Mouse (Mus musculus) neural tube, embryonic 10.5 days (tissue): ENCODE measurements around the gene Cks1b.
"Not testable (repeated sequence)": the region's sequence is repeated elsewhere in the genome, so short reads cannot be mapped to it uniquely, and the experiment has no call there.

ENCODE experiments used
- DNase-seq: peaks from one replicate; pipeline ENCODE4 v3.0.0-alpha.2; 2017; ENCODE audit warnings: low spot score; ENCODE audit errors: extremely low spot score

Gene Cks1b

GRCm38 (mm10) chr3:89429021-89429420, 10.8 kb upstream of the Cks1b start:
- DNase-seq: not testable (repeated sequence)

GRCm38 (mm10) chr3:89425876-89426275, 7.7 kb upstream of the Cks1b start:
- no peak for DNase-seq

- DNase-seq: no peak
Observed at GRCm38 (mm10) chr3:89425141-89425525, 7.0 kb upstream of the Cks1b start.

- no peak for DNase-seq
Observed at GRCm38 (mm10) chr3:89424416-89425140, 6.4 kb upstream of the Cks1b start.

GRCm38 (mm10) chr3:89422556-89423205, 4.5 kb upstream of the Cks1b start:
- no peak for DNase-seq

- peak; percentile 27 for DNase-seq
Observed at GRCm38 (mm10) chr3:89421810-89422473, 3.8 kb upstream of the Cks1b start.

- DNase-seq: peak; percentile 62
Observed at GRCm38 (mm10) chr3:89421002-89421774, 3.0 kb upstream of the Cks1b start.

GRCm38 (mm10) chr3:89420421-89420820, 2.2 kb upstream of the Cks1b start:
- DNase-seq: no peak

GRCm38 (mm10) chr3:89419981-89420380, 1.8 kb upstream of the Cks1b start:
- DNase-seq: no peak

- peak; percentile 39 for DNase-seq
Observed at GRCm38 (mm10) chr3:89419571-89419970, 1.4 kb upstream of the Cks1b start.

GRCm38 (mm10) chr3:89418861-89419250, 673 bp upstream of the Cks1b start:
- DNase-seq: peak; percentile 84

GRCm38 (mm10) chr3:89417840-89418169, 378 bp downstream of the Cks1b start:
- DNase-seq: peak; percentile 94

- no peak for DNase-seq
Observed at GRCm38 (mm10) chr3:89417131-89417530, 1.1 kb downstream of the Cks1b start.

- DNase-seq: no peak
Observed at GRCm38 (mm10) chr3:89416158-89416557, 2.0 kb downstream of the Cks1b start.

GRCm38 (mm10) chr3:89411490-89412393, 6.4 kb downstream of the Cks1b start, which contains the start of gene Flad1:
TSS of gene Flad1 (minus strand) at chr3:89411870.
- DNase-seq: peak; percentile 97

GRCm38 (mm10) chr3:89410864-89411263, 7.3 kb downstream of the Cks1b start:
- no peak for DNase-seq

- no peak for DNase-seq
Observed at GRCm38 (mm10) chr3:89409701-89410100, 8.5 kb downstream of the Cks1b start.

- no peak for DNase-seq
Observed at GRCm38 (mm10) chr3:89408448-89408847, 9.7 kb downstream of the Cks1b start.

GRCm38 (mm10) chr3:89406887-89407286, 11.3 kb downstream of the Cks1b start:
- DNase-seq: no peak

- no peak for DNase-seq
Observed at GRCm38 (mm10) chr3:89402693-89403092, 15.5 kb downstream of the Cks1b start, which contains the start of gene Lenep. TSS of gene Lenep (minus strand) at chr3:89402793.

- no peak for DNase-seq
Observed at GRCm38 (mm10) chr3:89401329-89401728, 16.9 kb downstream of the Cks1b start.
